Mouse (Mus musculus): ENCODE measurements around the gene Pycard. TPM values are rescaled to one million over a fixed set of nuclear protein-coding genes. Genes with fewer than 3 reads are reported as not detected.
"Not testable (repeated sequence)": the region's sequence is repeated elsewhere in the genome, so short reads cannot be mapped to it uniquely, and the experiment has no call there.

Gene Pycard
- 1.5 and 2.8 TPM in 2 replicates for total RNA-seq (2014; rRNA removed)
- polyA plus RNA-seq (2012; rRNA removed), result 4.5 and 5.0 TPM in 2 replicates

- Histone ChIP-seq H3K79me2 (ENCODE audit: control insufficient read depth, insufficient read depth, low read length) (no peaks in the 10 kb centered on the region), H3K9ac (ENCODE audit: low read depth, low read length) (peak within 1 kb of the TSS; percentile 14), H3K27me3 (ENCODE audit: control insufficient read depth, insufficient read depth, low read length) (no peaks in the 10 kb centered on the region), H3K4me3 (ENCODE audit: insufficient read depth, low read depth, low read length) (peak within 1 kb of the TSS; percentile 53), H3K36me3 (ENCODE audit: control insufficient read depth, insufficient read depth, low read length) (peaks cover 2% of the 10 kb centered on the region; the same call in 1 of the 2 replicates), H3K27ac (replicated peaks; ENCODE audit: insufficient read depth, low read depth, low read length) (no peak within 1 kb of the TSS), H3K4me1 (ENCODE audit: control insufficient read depth, insufficient read depth, low read length) (peaks cover 8% of the 10 kb centered on the region)
- 35% methylated on average over 18 of the region's 18 CpGs for WGBS
- DNase-seq (ENCODE audit: extremely low read depth, low read depth, low spot score), result no peak
- TF ChIP-seq POLR2A (IDR thresholded peaks at IDR 0.05; ENCODE audit: extremely low read depth, insufficient read depth, low read length), result no peak
- TF ChIP-seq CTCF (IDR thresholded peaks at IDR 0.05; ENCODE audit: low read depth, low read length), result no peak
These were observed at the start of gene Pycard for GRCm38 (mm10) chr7:127993341-127993977. Gene Pycard (minus strand): TSS chr7:127993867.

DNA sequence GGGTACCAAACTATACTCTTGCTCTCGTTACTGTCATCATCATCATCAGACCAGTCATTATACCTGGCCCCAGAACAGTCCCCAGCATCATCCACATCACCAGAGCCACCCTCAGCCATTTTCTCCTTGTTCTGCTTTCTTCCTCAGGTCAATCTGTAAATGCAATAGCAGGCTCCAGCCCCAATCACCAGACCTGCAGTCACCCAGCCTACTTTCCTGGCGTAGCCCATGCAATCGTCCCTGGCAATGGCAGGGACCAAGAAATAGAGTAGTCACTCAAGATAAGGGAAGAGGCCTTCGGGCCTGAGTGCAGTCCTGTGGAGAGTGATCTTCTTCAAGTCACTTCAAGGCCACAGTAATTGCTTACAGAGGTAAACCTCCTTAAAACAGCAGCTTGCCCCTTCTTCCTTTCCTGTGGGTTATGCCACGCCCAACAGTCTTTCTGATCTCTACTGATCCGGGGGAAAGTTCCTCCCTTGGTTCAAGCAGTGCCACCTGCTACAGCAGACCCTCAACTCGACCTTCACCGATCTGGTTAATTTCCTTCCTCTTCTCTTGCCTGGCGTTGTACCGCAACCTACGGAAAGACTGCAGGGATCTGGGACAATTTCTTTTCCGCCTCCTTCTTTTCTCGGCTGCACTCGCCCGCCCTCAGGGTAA, 48.6 kb upstream of the Pycard start:
- not testable (repeated sequence) for DNase-seq (ENCODE audit: extremely low read depth, low read depth, low spot score); H3K9ac ChIP-seq (ENCODE audit: low read depth, low read length); H3K4me1 ChIP-seq (ENCODE audit: control insufficient read depth, insufficient read depth, low read length); H3K27ac ChIP-seq (replicated peaks; ENCODE audit: insufficient read depth, low read depth, low read length); H3K36me3 ChIP-seq (ENCODE audit: control insufficient read depth, insufficient read depth, low read length); H3K79me2 ChIP-seq (ENCODE audit: control insufficient read depth, insufficient read depth, low read length); H3K4me3 ChIP-seq (ENCODE audit: insufficient read depth, low read depth, low read length); H3K27me3 ChIP-seq (ENCODE audit: control insufficient read depth, insufficient read depth, low read length)
- WGBS, result 82% methylated on average over 15 of the region's 15 CpGs

- WGBS, result 59% methylated on average over 4 of the region's 4 CpGs
These were observed 39.9 kb upstream of the Pycard start for GRCm38 (mm10) chr7:128033616-128034015.

DNA sequence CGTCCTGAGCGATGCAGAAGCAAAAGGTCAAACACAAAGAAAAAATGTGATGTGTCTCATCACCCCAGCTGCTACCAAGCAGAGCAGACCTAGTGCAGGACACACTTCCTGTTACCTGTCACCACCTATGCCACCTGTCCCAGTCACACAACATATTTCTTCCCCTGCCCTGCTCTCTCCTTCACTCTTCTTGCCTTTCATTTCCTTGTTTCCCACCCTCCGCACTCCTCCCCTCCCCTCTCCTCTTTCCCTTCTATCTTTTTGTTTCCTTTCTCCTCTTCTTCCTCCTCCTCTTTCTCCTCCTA, 39.3 kb upstream of the Pycard start:
- TF ChIP-seq POLR2A (IDR thresholded peaks at IDR 0.05; ENCODE audit: extremely low read depth, insufficient read depth, low read length), result no peak
- no peaks in the 10 kb centered on the region for H3K79me2 ChIP-seq (ENCODE audit: control insufficient read depth, insufficient read depth, low read length)
- no peaks in the 10 kb centered on the region for H3K27me3 ChIP-seq (ENCODE audit: control insufficient read depth, insufficient read depth, low read length)
- peak overlapping the region; percentile 99 for H3K27ac ChIP-seq (replicated peaks; ENCODE audit: insufficient read depth, low read depth, low read length)
- H3K36me3 ChIP-seq (ENCODE audit: control insufficient read depth, insufficient read depth, low read length), result no peaks in the 10 kb centered on the region
- WGBS, result 89% methylated on average over 3 of the region's 3 CpGs
- H3K4me3 ChIP-seq (ENCODE audit: insufficient read depth, low read depth, low read length), result no peak overlapping the region
- H3K9ac ChIP-seq (ENCODE audit: low read depth, low read length), result no peak overlapping the region
- no peak for DNase-seq (ENCODE audit: extremely low read depth, low read depth, low spot score)
- H3K4me1 ChIP-seq (ENCODE audit: control insufficient read depth, insufficient read depth, low read length), result peaks cover 15% of the 10 kb centered on the region

More at GRCm38 (mm10) chr7:128033616-128034015, 39.9 kb upstream of the Pycard start:
- peaks cover 15% of the 10 kb centered on the region for H3K4me1 ChIP-seq (ENCODE audit: control insufficient read depth, insufficient read depth, low read length)
- no peaks in the 10 kb centered on the region for H3K79me2 ChIP-seq (ENCODE audit: control insufficient read depth, insufficient read depth, low read length)
- no peaks in the 10 kb centered on the region for H3K36me3 ChIP-seq (ENCODE audit: control insufficient read depth, insufficient read depth, low read length)
- no peak overlapping the region for H3K27ac ChIP-seq (replicated peaks; ENCODE audit: insufficient read depth, low read depth, low read length)
- no peak overlapping the region for H3K4me3 ChIP-seq (ENCODE audit: insufficient read depth, low read depth, low read length)
- no peak overlapping the region for H3K9ac ChIP-seq (ENCODE audit: low read depth, low read length)
- DNase-seq (ENCODE audit: extremely low read depth, low read depth, low spot score), result peak; percentile 59
- TF ChIP-seq POLR2A (IDR thresholded peaks at IDR 0.05; ENCODE audit: extremely low read depth, insufficient read depth, low read length), result no peak
- TF ChIP-seq CTCF (IDR thresholded peaks at IDR 0.05; ENCODE audit: low read depth, low read length), result no peak
- H3K27me3 ChIP-seq (ENCODE audit: control insufficient read depth, insufficient read depth, low read length), result no peaks in the 10 kb centered on the region

DNA sequence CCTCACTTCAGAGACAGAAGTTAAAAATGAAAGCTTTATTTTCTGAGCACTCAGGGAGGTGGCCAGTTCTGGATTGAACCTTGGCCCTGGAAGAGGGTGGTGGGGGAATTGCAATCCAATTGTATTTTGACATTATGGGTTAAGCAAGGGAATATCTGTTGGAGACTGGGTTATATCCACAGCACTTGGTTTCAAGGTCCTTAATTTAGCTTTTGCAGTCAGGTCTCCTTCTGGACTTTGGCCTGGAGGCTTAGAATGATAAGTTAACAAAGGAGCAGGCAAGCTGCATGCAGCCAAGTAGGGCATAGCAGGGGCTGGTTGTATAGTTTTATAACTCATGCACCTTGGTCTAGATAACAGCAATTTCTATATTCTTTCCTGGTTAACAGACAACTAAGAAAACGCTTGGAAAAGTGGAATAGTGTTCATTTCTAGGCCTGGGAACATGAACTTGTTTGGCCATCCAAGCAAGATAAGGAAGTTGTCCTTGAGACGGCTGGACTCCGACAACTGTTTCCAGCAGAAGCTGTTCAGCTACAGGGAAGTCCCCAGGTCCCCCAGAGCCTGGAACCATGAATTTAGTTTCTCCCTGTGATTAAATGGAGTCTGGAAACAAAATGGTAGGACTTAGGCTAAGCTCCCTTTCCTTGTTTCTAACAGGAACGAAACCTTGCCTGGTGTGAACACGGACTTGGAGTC, 38.8 kb upstream of the Pycard start:
- H3K36me3 ChIP-seq (ENCODE audit: control insufficient read depth, insufficient read depth, low read length), result no peaks in the 10 kb centered on the region
- H3K4me3 ChIP-seq (ENCODE audit: insufficient read depth, low read depth, low read length), result no peak overlapping the region
- H3K27me3 ChIP-seq (ENCODE audit: control insufficient read depth, insufficient read depth, low read length), result no peaks in the 10 kb centered on the region
- H3K79me2 ChIP-seq (ENCODE audit: control insufficient read depth, insufficient read depth, low read length), result no peaks in the 10 kb centered on the region
- DNase-seq (ENCODE audit: extremely low read depth, low read depth, low spot score), result peak; percentile 90
- H3K4me1 ChIP-seq (ENCODE audit: control insufficient read depth, insufficient read depth, low read length), result peaks cover 15% of the 10 kb centered on the region
- H3K27ac ChIP-seq (replicated peaks; ENCODE audit: insufficient read depth, low read depth, low read length), result peak overlapping the region; percentile 99
- H3K9ac ChIP-seq (ENCODE audit: low read depth, low read length), result no peak overlapping the region
- TF ChIP-seq CTCF (IDR thresholded peaks at IDR 0.05; ENCODE audit: low read depth, low read length) (no peak), POLR2A (IDR thresholded peaks at IDR 0.05; ENCODE audit: extremely low read depth, insufficient read depth, low read length) (no peak)
- WGBS, result 39% methylated on average over 5 of the region's 5 CpGs

Measured in liver, adult 2 months (tissue).